Mouse (Mus musculus) Muller cell, postnatal 12 days (primary cell): ENCODE results near the gene 4930451I11Rik.

Experiments
- DNase-seq: peaks from one replicate; pipeline ENCODE4 v3.0.0-alpha.2; 2015; ENCODE audit errors: inconsistent ontology term

The 4930451I11Rik gene

GRCm38 (mm10) chr7:126780971-126781635 lies 50.3 kb downstream of the 4930451I11Rik start, which contains the start of gene Tbx6:
Gene Tbx6 (plus strand): TSS chr7:126781483.
- no peak for DNase-seq
